Mouse (Mus musculus) thymus, adult 2 months (tissue): ENCODE data around the gene Ryr1. TPM values are rescaled to one million over a fixed set of nuclear protein-coding genes. Genes with fewer than 3 reads are reported as not detected.

ENCODE experiments used
- DNase-seq: peaks from one replicate; pipeline ENCODE4 v3.0.0; 2021
- H3K27ac ChIP-seq: fragments of 200-500 bp; 2 replicates; pipeline ENCODE4 v1.5.1; 2012; ENCODE audit warnings: low read length, control low read depth; ENCODE audit not compliant: control insufficient read depth, insufficient read depth
- H3K27me3 ChIP-seq: fragments of 200-500 bp; 2 replicates; pipeline ENCODE4 v1.6.1; 2012; ENCODE audit warnings: mild to moderate bottlenecking, low read length, moderate library complexity, mixed read lengths; ENCODE audit not compliant: control insufficient read depth, insufficient read depth
- H3K36me3 ChIP-seq: fragments of 200-500 bp; 2 replicates; pipeline ENCODE4 v1.6.1; 2012; ENCODE audit warnings: mild to moderate bottlenecking, low read length, moderate library complexity; ENCODE audit not compliant: control insufficient read depth, insufficient read depth
- H3K4me1 ChIP-seq: fragments of 200-500 bp; replicated peaks from 2 replicates; pipeline ENCODE4 v1.6.1; 2012; ENCODE audit warnings: low read length; ENCODE audit not compliant: control insufficient read depth, insufficient read depth
- H3K4me3 ChIP-seq: fragments of 200-500 bp; 2 replicates; pipeline ENCODE4 v1.5.1; 2012; ENCODE audit warnings: mild to moderate bottlenecking, low read length, control low read depth, moderate library complexity; ENCODE audit not compliant: control insufficient read depth, insufficient read depth
- CTCF ChIP-seq: fragments of 200-500 bp; IDR thresholded peaks from 2 replicates; pipeline ENCODE4 v1.5.1; 2012; ENCODE audit warnings: mild to moderate bottlenecking, control low read depth, low read length, moderate library complexity, borderline replicate concordance; ENCODE audit not compliant: control insufficient read depth, poor library complexity, insufficient read depth; ENCODE audit errors: extremely low read depth
- POLR2A ChIP-seq: fragments of 200-500 bp; IDR thresholded peaks from 2 replicates; pipeline ENCODE4 v1.6.1; 2012; ENCODE audit warnings: mild to moderate bottlenecking, low read length, control low read depth, moderate library complexity; ENCODE audit not compliant: control insufficient read depth, poor library complexity, insufficient read depth; ENCODE audit errors: extremely low read depth
- WGBS: fragments of 180-500 bp; shearing (Covaris S2); methylation state at CpG from one replicate; pipeline ENCODE4 v1.1.7; 2018; 5-methylcytosine and 5-hydroxymethylcytosine counted together
- polyA plus RNA-seq: library from polyadenylated mRNA; depleted of rRNA; stranded (reverse); fragments of >200 nt; gene quantifications from 2 replicates; pipeline ENCODE4 v1.2.3, GENCODE M21; 2012

The Ryr1 gene
- polyA plus RNA-seq, 1 experiment = 0.19 TPM

DNA sequence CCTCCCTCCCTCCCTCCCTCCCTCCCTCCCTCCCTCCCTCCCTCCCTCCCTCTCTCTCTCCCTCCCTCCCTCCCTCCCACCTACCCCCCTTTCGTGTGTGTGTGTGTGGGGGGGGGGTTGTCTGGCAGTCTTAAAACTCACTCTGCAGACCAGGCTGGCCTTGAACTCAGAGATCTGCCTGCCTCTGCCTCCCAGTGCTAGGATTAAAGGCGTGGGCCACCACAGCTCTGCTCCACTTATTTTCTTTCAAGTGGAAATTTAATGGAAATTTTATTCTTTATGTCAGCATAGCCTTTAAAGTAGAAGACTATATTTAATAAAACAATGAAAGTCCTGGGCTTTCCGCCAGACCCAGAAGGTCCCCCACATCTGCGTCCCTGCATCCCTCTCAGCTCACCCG, 158.8 kb downstream of the Ryr1 start:
- H3K27me3 ChIP-seq = no peaks in the 10 kb centered on the region
- no peak for TF ChIP-seq POLR2A
- no peak for TF ChIP-seq CTCF

GRCm38 (mm10) chr7:28965346-28965840, 159.6 kb downstream of the Ryr1 start:
- DNase-seq = no peak
- no peak overlapping the region for H3K4me3 ChIP-seq
- H3K4me1 ChIP-seq = peaks cover 12% of the 10 kb centered on the region
- no peak overlapping the region for H3K27ac ChIP-seq
- TF ChIP-seq POLR2A = no peak
- TF ChIP-seq CTCF = no peak
- no peaks in the 10 kb centered on the region for H3K36me3 ChIP-seq
- H3K27me3 ChIP-seq = no peaks in the 10 kb centered on the region
- WGBS = 95% methylated on average over 5 of the region's 5 CpGs

More for the DNA sequence above, 158.8 kb downstream of the Ryr1 start:
- WGBS = 91% methylated on average over 4 of the region's 5 CpGs
- H3K4me3 ChIP-seq = no peak overlapping the region
- no peak for DNase-seq
- no peak overlapping the region for H3K27ac ChIP-seq
- H3K4me1 ChIP-seq = peaks cover 6% of the 10 kb centered on the region
- no peaks in the 10 kb centered on the region for H3K36me3 ChIP-seq

DNA sequence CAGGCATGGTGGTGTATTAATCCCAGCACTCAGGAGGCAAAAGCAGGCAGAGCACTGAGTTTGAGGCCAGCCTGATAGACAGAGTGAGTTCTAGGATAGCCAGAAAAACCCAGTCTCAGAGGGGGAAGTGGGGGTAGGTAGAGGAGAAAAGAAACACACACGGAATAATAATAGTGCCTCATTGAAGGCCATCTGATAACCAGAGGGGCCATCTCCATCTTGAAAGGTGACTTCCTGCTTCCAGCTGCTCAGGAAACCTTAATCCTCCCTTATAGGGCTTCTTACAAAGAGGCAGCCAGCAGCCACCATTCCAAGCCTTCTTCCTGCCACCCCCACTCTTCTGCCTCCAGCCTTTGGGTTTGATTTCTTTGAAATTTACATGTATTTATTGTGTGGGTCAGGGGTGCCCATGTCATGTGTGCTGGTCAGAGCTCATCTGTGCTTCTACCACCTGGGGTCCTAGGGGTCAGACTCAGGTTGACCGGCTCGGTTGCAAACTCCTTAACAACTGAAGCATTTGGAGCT, 161.5 kb downstream of the Ryr1 start:
- Histone ChIP-seq H3K27me3 (no peaks in the 10 kb centered on the region), H3K27ac (no peak overlapping the region), H3K36me3 (no peaks in the 10 kb centered on the region), H3K4me1 (peaks cover 19% of the 10 kb centered on the region), H3K4me3 (no peak overlapping the region)
- TF ChIP-seq POLR2A = no peak
- TF ChIP-seq CTCF = no peak
- 99% methylated on average over 3 of the region's 3 CpGs for WGBS
- no peak for DNase-seq

DNA sequence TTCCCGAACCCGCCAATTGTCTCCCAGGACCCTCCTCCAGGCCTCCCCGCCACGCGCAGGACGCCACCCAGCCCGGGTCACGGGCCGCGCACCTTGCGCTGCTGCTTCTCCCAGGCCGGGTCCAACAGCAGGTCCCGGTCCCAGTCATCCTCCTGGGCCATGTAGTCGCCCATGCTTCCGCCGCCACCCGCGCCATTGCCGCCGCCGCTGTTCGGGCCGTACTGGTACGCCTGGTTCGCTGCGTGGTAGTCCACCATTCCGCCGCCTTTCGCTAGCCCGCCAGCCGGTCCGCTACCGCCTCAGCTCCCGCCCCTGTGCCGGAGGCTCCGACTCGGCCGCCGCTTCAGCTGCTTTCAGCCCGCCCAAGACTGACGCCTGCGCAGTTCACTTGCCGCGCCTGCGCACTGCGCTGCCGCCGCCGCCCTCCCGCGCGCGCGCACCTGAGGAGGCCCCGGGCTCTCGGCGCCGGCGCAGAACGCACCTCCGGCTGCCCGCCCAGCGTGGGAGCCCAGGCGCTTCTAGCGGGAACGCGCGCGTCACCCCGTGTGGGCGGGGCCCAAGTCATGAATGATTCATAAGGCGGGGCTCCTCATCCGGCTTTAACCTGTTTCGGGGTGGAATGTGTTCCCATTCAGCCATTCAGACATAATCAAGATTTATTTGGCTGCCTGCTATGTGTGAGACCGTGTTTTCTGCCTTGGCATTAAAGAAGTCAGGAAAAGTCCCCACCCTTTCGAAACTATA, 162.9 kb downstream of the Ryr1 start, which contains the start of gene Actn4:
Gene Actn4 (minus strand): TSS at position 414 of the 744 bp plus-strand sequence.
- peak; percentile 98 for TF ChIP-seq POLR2A
- TF ChIP-seq CTCF = peak; percentile 57; the same call in 1 of the 2 replicates
- H3K36me3 ChIP-seq = no peaks in the 10 kb centered on the region
- DNase-seq = peak; percentile 99

DNA sequence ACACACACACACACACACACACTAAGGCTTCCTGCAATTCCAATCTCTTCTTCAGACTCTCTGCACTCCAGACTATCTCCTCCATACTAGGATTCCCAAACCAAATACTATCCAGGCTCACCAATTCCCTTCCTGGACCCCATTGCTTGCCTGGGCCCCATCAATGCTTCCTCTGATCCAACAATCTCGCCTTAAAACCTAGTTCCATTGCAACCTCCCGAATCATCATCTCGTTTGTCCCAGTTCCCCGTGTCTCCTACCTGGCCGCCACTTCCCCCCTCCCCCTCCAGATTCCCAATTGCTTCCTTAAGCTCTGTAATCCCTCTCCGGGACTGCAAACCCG, 163.4 kb downstream of the Ryr1 start:
- no peak for TF ChIP-seq POLR2A
- TF ChIP-seq CTCF = no peak
- Histone ChIP-seq H3K27ac (no peak overlapping the region), H3K27me3 (no peaks in the 10 kb centered on the region), H3K36me3 (no peaks in the 10 kb centered on the region), H3K4me3 (peak overlapping the region; percentile 71), H3K4me1 (peaks cover 24% of the 10 kb centered on the region)
- WGBS = 2% methylated on average over 7 of the region's 7 CpGs
- no peak for DNase-seq

More for the DNA sequence above, 162.9 kb downstream of the Ryr1 start, which contains the start of gene Actn4:
- WGBS = under 1% methylated on average over 76 of the region's 76 CpGs
- H3K27ac ChIP-seq = no peak within 1 kb of the TSS
- peaks cover 24% of the 10 kb centered on the region for H3K4me1 ChIP-seq
- no peaks in the 10 kb centered on the region for H3K27me3 ChIP-seq
- peak within 1 kb of the TSS; percentile 71 for H3K4me3 ChIP-seq

GRCm38 (mm10) chr7:28960354-28961046, 164.5 kb downstream of the Ryr1 start:
- no peak for DNase-seq
- Histone ChIP-seq H3K36me3 (no peaks in the 10 kb centered on the region), H3K4me3 (no peak overlapping the region; the same call in 1 of the 2 replicates), H3K27ac (no peak overlapping the region), H3K27me3 (no peaks in the 10 kb centered on the region), H3K4me1 (peaks cover 26% of the 10 kb centered on the region)
- TF ChIP-seq CTCF (no peak), POLR2A (no peak)
- 69% methylated on average over 9 of the region's 9 CpGs for WGBS
